Mouse (Mus musculus): ENCODE measurements around the gene 2410137M14Rik.
"Not testable (repeated sequence)": the region's sequence is repeated elsewhere in the genome, so short reads cannot be mapped to it uniquely, and the experiment has no call there.

The 2410137M14Rik gene

GRCm38 (mm10) chr17:36993770-36994325 is 12.8 kb upstream of the 2410137M14Rik start:
- DNase-seq: no peak

GRCm38 (mm10) chr17:36992336-36993104 is 11.5 kb upstream of the 2410137M14Rik start:
- DNase-seq: no peak

GRCm38 (mm10) chr17:36990630-36991029 is 9.6 kb upstream of the 2410137M14Rik start:
- not testable (repeated sequence) for DNase-seq

DNA sequence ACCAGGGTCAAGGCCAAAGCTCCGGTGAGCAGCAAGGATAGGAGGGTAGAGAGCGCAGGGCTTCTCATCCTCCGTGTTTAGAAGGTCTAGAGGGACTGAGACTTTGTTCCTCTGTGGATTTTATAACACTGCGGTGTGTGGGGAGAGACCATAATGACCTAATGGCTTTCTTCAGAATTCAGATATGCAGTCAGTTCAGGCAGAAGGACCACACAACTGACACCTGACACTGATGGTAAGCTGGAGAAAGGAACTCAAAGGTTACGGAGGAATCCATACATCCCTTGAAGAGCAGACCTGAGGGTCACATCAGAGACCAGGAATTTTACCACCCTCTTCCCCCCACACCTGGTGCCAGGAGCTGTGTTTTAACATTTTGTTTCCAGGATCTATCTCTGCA is 8.4 kb upstream of the 2410137M14Rik start, which contains the start of gene H2-M5:
H2-M5 (minus strand) TSS at position 101 of the 400 bp plus-strand sequence.
- DNase-seq: no peak

DNA sequence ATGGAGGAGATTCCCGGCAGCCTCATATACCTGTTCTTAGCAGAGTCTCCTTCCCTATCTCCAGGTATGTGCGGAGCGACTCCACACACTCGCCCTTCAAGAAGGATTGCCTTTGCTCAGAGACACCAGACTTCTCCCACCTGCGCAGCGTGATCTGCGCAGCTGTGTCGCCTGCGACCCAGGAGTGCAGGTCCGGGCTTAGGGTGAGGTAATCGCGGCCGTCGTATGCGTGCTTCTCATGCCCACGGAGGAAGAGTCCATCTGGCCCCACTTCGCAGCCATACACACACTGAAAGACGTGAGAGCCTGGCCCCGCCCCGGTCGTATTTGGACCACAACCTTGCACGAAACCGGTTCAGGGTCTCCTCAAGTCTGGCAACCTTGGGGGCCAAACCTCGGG is 7.4 kb upstream of the 2410137M14Rik start:
- DNase-seq: no peak

GRCm38 (mm10) chr17:36982253-36983155 is 1.5 kb upstream of the 2410137M14Rik start:
- no peak for DNase-seq

DNA sequence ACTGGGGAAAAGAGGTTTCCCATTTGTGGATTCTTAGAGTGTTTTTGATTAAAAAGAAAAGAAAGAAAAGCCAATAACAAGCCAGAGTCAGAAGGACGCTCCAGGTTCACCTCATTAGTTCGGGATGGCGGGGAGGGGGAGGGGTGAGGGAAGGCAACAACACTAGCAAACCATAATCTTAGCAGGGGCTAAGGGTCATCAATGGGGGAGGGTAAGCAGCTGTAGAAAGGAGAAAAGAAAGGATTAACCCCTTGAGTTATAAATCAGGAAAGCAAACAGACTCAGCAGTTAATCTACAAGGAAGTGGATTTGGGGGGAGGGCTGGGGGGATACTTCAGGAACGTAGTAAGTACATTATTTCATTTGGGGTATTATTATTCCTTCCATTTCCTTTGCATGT is 808 bp upstream of the 2410137M14Rik start:
- no peak for DNase-seq

DNA sequence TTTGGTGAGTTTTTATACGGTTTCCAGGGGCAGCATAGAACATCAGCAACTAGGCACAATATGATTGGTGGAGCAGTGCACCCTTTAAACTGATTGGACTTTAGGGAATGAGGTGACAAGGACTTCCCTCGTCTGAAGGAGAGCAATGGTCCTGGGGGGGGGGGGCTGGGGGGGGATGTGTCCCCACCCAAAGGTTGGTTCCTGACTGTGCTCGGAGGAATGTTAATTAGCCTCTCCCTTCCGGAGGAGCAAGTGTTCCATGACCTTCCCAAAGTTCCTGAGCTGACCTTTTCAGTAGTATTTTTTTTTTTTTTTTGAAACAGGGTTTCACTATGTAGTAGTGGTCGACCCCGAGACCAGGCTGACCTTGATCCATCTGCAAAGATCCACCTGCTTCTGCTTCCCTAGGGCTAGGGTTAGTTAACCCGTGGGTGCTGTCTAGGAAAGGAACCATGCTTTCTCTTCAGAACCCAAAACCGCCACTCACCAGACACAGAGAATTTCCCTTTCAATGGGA is 7.7 kb downstream of the 2410137M14Rik start:
- DNase-seq: no peak

DNA sequence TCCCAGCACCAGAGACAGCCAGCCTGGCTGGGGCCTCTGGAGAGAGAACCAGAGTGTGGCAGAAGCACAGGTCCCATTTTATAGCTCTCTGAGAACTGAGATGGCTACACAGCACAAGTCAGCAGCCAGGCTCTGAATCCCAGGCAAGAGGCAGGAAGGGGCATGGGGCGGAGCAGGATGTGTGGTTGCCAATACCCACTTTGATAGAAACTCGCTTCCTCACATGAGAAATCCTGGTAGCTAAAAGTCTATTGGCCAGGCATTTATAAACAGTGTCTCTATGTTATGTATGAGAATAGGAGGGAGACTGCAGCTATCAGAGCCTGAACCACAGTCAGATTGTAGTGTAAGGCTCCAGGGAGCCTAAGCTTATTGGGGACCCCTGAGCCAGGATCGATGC is 8.2 kb downstream of the 2410137M14Rik start:
- no peak for DNase-seq

GRCm38 (mm10) chr17:36971172-36971850 is 9.7 kb downstream of the 2410137M14Rik start:
- no peak for DNase-seq

GRCm38 (mm10) chr17:36970316-36970890 is 10.6 kb downstream of the 2410137M14Rik start:
- no peak for DNase-seq

DNA sequence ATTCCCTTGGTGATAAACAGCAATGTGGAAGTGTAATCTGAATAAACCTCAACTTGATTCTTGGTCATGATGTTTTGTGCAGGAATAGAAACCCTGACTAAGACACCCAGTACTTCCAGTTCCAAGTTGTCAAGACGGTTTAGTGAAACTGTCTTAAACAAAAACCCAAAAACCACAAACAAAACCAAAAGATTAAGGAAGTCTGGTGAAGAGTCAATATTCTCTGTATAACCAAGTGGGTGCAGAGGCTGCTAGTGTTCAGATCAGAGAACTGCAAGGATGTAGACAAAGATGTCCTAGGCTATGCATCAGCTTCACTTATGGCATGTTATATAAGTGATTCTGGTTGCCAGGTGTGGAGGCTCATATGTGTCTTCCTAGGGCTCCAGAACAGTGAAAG is 14.2 kb downstream of the 2410137M14Rik start:
- no peak for DNase-seq

DNA sequence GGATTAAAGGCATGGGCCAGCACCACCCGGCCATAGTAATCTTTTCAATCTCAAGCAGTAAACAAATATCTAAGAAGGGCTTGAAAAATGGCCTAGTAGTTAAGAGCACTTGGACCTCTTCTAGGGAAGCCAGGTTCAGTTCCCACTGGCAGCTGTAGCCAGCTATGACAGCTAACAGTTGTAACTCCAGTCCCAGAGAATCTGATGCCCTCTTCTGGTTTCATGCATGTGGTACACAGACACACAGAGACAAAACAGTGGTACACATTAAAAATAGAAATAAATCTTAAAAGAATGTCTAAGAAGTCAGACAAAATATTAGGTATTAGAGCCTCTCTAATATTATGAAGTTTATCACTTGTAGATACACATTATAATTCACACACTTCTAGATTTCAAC is 19.9 kb downstream of the 2410137M14Rik start:
- no peak for DNase-seq

GRCm38 (mm10) chr17:36958884-36959283 is 22.2 kb downstream of the 2410137M14Rik start:
- no peak for DNase-seq

GRCm38 (mm10) chr17:36957999-36958743 is 22.9 kb downstream of the 2410137M14Rik start, which contains the start of the genes Znrd1 and Znrd1as:
Gene Znrd1 (minus strand): TSS chr17:36958559.
Gene Znrd1as (plus strand): TSS chr17:36958592.
- peak; percentile 96 to 97 for DNase-seq

DNA sequence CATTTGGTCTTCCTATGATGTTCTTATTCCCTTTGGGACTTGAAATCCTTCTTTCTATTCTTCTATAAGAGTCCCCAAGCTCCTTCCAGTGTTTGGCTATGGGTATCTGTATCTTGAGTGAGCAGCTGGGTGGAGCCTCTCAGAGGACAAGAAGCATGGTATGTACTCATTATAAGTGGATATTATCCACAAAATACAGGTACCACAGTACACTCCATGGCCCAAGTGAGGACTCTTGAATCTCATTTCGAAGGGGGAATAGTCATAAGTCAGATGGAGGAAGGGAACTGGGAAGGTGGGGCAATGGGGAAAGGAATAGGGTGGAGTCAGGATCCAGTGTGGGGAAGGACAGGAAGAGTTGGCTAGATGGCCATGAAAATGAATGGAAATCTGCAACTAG is 28.0 kb downstream of the 2410137M14Rik start:
- DNase-seq: no peak

DNA sequence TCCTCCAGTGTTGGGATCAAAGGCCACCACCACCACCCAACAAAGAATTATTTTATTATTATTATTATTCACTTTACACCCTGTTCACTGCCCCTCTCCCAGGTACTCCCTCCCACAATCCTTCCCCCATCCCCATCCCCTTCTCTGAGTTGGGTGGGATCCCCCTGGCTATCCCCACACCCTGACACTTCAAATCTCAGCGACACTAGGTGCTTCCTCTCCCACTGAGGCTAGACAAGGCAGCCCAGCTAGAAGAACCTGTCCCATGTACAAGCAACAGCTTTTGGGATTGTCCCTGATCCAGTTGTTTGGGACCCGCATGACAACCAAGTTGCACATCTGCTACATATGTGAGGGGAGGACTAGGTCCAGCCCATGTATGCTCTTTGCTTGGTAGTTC is 28.4 kb downstream of the 2410137M14Rik start:
- DNase-seq: no peak

DNA sequence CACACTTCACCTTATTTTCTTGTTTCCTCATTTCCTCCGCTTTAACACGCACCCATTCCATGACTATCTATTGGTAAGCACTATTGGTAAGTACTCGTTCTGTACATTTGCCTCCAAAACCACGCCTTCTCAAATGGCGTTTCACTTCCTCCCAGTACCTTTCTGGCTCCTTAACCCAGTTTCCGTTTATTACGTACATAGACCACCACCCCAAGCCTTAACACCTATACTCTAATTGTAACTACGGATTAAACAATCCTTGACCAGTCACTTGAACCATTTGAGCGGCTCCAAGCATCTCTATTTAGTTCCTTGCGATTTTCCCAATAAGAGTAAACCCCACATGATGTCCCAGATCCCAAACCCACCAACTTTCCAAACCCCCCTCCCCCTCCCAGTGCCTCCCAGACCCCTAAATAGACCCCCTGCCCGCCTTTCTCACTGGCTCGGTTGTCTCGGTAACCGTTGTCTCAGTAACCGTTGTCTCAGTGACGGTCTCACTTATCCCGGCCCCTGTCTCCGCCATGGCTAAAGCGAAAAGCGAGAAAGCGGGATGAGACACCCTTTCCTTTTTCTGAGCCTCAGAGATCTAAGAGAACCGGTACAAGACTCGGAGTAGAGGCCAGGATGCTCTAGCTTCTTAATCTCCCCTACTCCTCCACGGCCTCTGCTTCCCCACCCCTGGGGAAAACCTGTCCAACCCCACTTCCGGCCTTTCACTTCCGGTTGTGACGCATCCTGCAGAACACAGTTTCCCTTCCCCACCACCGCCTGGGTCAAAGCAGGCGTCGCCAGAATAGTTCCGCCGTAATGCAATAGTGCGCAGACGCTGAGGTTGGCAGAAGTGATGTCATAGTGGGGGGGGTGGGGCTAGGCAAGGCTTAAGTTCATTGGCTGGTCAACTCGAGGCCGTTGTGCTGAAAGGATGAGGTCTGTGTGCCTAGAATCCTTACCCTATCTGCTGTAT is 29.8 kb downstream of the 2410137M14Rik start, which contains the start of gene Ppp1r11:
Ppp1r11 (minus strand) TSS at position 761 of the 967 bp plus-strand sequence.
- peak; percentile 95 to 97 for DNase-seq

DNA sequence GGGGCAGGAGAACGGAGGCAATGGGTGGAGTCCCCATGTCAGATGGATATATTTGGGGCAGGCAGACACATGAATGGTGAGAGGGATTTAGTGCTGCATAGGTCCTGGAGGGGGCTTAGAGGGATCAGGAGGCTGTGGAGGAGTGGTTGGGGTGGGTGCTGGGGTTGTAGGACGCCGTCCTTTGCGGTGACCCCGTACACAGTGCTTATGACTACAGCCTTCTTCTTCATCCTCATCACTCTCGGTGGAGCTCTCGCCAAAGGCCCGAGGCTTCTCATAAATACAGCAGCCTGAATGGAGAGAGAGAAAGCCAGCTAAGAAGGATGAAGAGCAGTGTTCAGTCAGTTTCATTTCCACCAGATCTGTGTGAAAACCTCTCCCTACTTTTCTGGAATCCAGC is 31.8 kb downstream of the 2410137M14Rik start:
- DNase-seq: no peak

DNA sequence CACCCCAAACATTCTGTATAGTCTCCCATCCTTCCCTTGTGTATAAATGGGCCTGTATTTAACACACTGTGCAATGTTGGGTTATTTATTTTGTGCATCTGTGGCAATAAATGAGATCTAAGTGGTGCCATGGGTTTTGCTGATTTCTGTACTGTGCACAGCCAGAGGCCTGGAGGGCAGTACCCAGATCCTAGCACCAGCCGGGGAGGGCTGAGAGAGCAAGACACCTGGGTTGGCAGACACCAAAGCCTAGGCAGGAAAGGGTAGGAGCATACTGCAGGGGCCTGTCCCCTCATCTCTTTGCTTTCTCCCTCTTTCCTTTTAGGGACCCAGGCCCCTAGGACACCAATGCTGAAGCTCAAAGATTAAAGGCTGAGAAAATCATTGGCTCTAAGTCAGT is 32.8 kb downstream of the 2410137M14Rik start:
- DNase-seq: no peak

Data from kidney, postnatal 4 days (tissue).